ENCODE assay signal across 14 mouse cellular contexts in the genomic region with DNA sequence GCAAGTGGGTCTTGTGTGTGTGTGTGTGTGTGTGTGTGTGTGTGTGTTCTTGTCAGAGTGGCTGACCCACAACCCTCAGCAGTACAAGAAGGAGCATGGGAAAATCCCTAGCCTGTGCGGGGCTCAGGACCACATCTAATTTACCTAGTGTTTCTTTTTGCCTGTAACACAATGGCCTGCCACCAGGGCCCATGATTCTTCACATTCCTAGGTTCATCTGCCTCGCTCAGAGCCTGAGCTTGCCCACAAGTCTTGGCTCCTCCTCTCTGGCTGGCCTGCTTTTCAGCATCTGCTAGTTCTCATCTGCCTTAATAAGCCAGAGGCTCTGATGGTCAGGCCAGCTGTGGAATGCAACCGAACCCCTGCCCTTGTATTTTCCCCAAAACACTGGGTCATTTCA. TPM values are rescaled to one million over a fixed set of nuclear protein-coding genes. Genes with fewer than 3 reads are reported as not detected.
DNase-seq lines count a peak whose midpoint lies in the region; ATAC-seq and TF ChIP-seq lines count a peak whose summit lies in the region.
"Had no signal": no experiment of that assay in that cellular context is flagged by ENCODE, and none has a peak within 500 bp of the region (broad histone marks: within the 10 kb centered on the region; RNA-seq: fewer than 3 reads in every experiment).

No protein-coding gene starts in this region.

- DNase-seq in kidney, postnatal 0 days (ENCODE audit: low spot score) = peak; percentile 76
- DNase-seq in kidney, adult 8-10 months = no peak
- no peak for DNase-seq in ES-E14 (ENCODE audit: low read depth, low spot score)
- peak; percentile 59 for DNase-seq in embryonic facial prominence, embryonic 10.5 days (ENCODE audit: low spot score)
- no peak for DNase-seq in frontal cortex, postnatal 25 days (ENCODE audit: low spot score in 2 of 2)
- DNase-seq in heart, adult 9 months (ENCODE audit: low spot score in 2 of 2) = no peak
- DNase-seq: adrenal gland, postnatal 25 days; cerebellum, adult 18-20 months; heart, postnatal 10 days; right cerebral cortex, postnatal 25 days had no signal

- H3K27me3 ChIP-seq in kidney, postnatal 0 days (ENCODE audit: insufficient read depth, low read length) = no peaks in the 10 kb centered on the region
- peaks cover 1% of the 10 kb centered on the region for H3K27me3 ChIP-seq in embryonic facial prominence, embryonic 10.5 days (replicated peaks; ENCODE audit: low read depth, poor library complexity, severe bottlenecking)
- no peaks in the 10 kb centered on the region for H3K27me3 ChIP-seq in myocyte (ENCODE audit: control insufficient read depth, insufficient read depth, insufficient read length)

- no peak overlapping the region for H3K4me3 ChIP-seq in kidney, postnatal 0 days (replicated peaks; ENCODE audit: low read depth, low read length)
- H3K4me3 ChIP-seq in ES-E14 (ENCODE audit: insufficient read depth in 1 of 2, low read depth in 1 of 2, low read length in 2 of 2, poor library complexity in 1 of 2, severe bottlenecking in 1 of 2) (no peak overlapping the region), myocyte (no peak overlapping the region)
- no peak overlapping the region for H3K4me3 ChIP-seq in embryonic facial prominence, embryonic 10.5 days
- H3K4me3 ChIP-seq: layer of hippocampus, adult 2 months; limb, embryonic 15.5 days had no signal

- no peak overlapping the region; the same call in 1 of the 2 replicates for H3K27ac ChIP-seq in kidney, postnatal 0 days
- no peak overlapping the region for H3K27ac ChIP-seq in ES-E14 (ENCODE audit: insufficient read depth, low read depth, low read length, poor library complexity, severe bottlenecking)
- H3K27ac ChIP-seq in embryonic facial prominence, embryonic 10.5 days (replicated peaks) = peak overlapping the region; percentile 68
- H3K27ac ChIP-seq: layer of hippocampus, adult 2 months; limb, embryonic 15.5 days had no signal

- 36% methylated on average over 3 of the region's 3 CpGs for WGBS in kidney, postnatal 0 days
- WGBS in embryonic facial prominence, embryonic 10.5 days = 27% methylated on average over 3 of the region's 3 CpGs

- in situ Hi-C loops in ES-E14 (cut with MboI; ENCODE audit: low sequenced_read_pairs in 2 of 2, unreplicated experiment in 2 of 2) = loop anchor here in 1 of 2 experiments (25.0 kb wide), 1 partner anchor 412 kb away; the partner anchor contains the start of gene Nxph3

- H3K9ac ChIP-seq in kidney, postnatal 0 days (ENCODE audit: low read depth, low read length) = no peak overlapping the region
- H3K9ac ChIP-seq in ES-E14 (ENCODE audit: insufficient read depth, low read depth, low read length, poor library complexity, severe bottlenecking) = peak overlapping the region; percentile 17; the same call in 1 of the 2 replicates
- H3K9ac ChIP-seq: limb, embryonic 15.5 days had no signal

- 0 out of 2 replicates have a peak, but pooled peaks have one; percentile 15 for ATAC-seq in kidney, postnatal 0 days (replicated peaks; ENCODE audit: low FRiP score, low read depth)

- H3K36me3 ChIP-seq in kidney, postnatal 0 days (ENCODE audit: insufficient read depth, low read length) = no peaks in the 10 kb centered on the region
- H3K36me3 ChIP-seq in ES-E14 (ENCODE audit: control insufficient read depth, insufficient read depth, low read length, poor library complexity, severe bottlenecking) = no peaks in the 10 kb centered on the region
- H3K36me3 ChIP-seq in embryonic facial prominence, embryonic 10.5 days (replicated peaks) = no peaks in the 10 kb centered on the region
- H3K36me3 ChIP-seq in myocyte (ENCODE audit: control insufficient read depth, insufficient read depth) = no peaks in the 10 kb centered on the region
- H3K36me3 ChIP-seq: limb, embryonic 15.5 days had no signal

- peak; percentile 44; the same call in 1 of the 2 replicates for TF ChIP-seq CTCF in kidney, postnatal 0 days (IDR thresholded peaks at IDR 0.05; ENCODE audit: low read depth)

- H3K4me1 ChIP-seq in kidney, postnatal 0 days (replicated peaks; ENCODE audit: insufficient read depth, low read length) = peaks cover 30% of the 10 kb centered on the region
- peaks cover 11 to 20% of the 10 kb centered on the region in 2 experiments; a peak in 3 of 4 replicates for H3K4me1 ChIP-seq in ES-E14 (ENCODE audit: control insufficient read depth in 2 of 2, insufficient read depth in 2 of 2, low read length in 2 of 2, poor library complexity in 1 of 2)
- peaks cover 68% of the 10 kb centered on the region for H3K4me1 ChIP-seq in embryonic facial prominence, embryonic 10.5 days

- H3ac ChIP-seq in myocyte (ENCODE audit: control insufficient read depth, insufficient read length) = no peak overlapping the region

- no peak for TF ChIP-seq POLR2A in myocyte (IDR thresholded peaks at IDR 0.05; ENCODE audit: insufficient read length, low read depth)

- H3K9me3 ChIP-seq in kidney, postnatal 0 days (replicated peaks; ENCODE audit: low read length) = no peaks in the 10 kb centered on the region
- H3K9me3 ChIP-seq in ES-E14 (ENCODE audit: control insufficient read depth, insufficient read depth, low read depth, low read length) = no peaks in the 10 kb centered on the region
- H3K9me3 ChIP-seq in embryonic facial prominence, embryonic 10.5 days = no peaks in the 10 kb centered on the region
- H3K9me3 ChIP-seq: limb, embryonic 15.5 days had no signal

- no peak overlapping the region for H3K4me2 ChIP-seq in kidney, postnatal 0 days (ENCODE audit: low read length)
- no peak overlapping the region for H3K4me2 ChIP-seq in myocyte (ENCODE audit: low read depth)
- H3K4me2 ChIP-seq: limb, embryonic 15.5 days had no signal

- no peaks in the 10 kb centered on the region for H3K79me2 ChIP-seq in myocyte (ENCODE audit: control insufficient read depth, insufficient read depth)

TF ChIP-seq in ES-E14, 5 proteins besides CTCF, POLR2A, EP300 and RAD21:
- TF ChIP-seq HCFC1 (IDR thresholded peaks at IDR 0.05; ENCODE audit: borderline replicate concordance, insufficient read depth, low read length) (no peak), ZNF384 (IDR thresholded peaks at IDR 0.05; ENCODE audit: low read depth, low read length) (no peak), ZC3H11A (IDR thresholded peaks at IDR 0.05; ENCODE audit: borderline replicate concordance, low read depth, low read length) (no peak), MAFK (IDR thresholded peaks at IDR 0.05; ENCODE audit: insufficient read depth, low read depth, low read length) (no peak), CHD2 (IDR thresholded peaks at IDR 0.05; ENCODE audit: low read depth, low read length) (no peak)

TF ChIP-seq in myocyte, 11 proteins besides CTCF, POLR2A, EP300 and RAD21:
- TF ChIP-seq MYOG (IDR thresholded peaks at IDR 0.05; ENCODE audit: control insufficient read depth in 1 of 3, insufficient read depth in 1 of 3, insufficient read length in 2 of 3, low read depth in 2 of 3) (no peak), CEBPB (IDR thresholded peaks at IDR 0.05; ENCODE audit: insufficient read depth, poor library complexity, severe bottlenecking) (no peak), TCF12 (IDR thresholded peaks at IDR 0.05; ENCODE audit: insufficient read depth, poor library complexity, severe bottlenecking) (no peak), USF1 (IDR thresholded peaks at IDR 0.05; ENCODE audit: low read depth) (no peak), SRF (IDR thresholded peaks at IDR 0.05; ENCODE audit: control insufficient read depth, insufficient read length, low read depth) (no peak), MYOD1 (IDR thresholded peaks at IDR 0.05; ENCODE audit: control insufficient read depth in 1 of 3, insufficient read length in 2 of 3, low read depth in 2 of 3) (peak; percentile 19 to 50 (median 40))

RNA-seq across cellular contexts. Expression of gene Dlx3, which starts 19.5 kb away (rescaled TPM):
- 0.45 and 0.62 TPM in 2 replicates for polyA plus RNA-seq in kidney, postnatal 0 days (2015; fragmentation: Nextera tagmentation; extraction: Ambion mirVana)
- 0.11 and 0.54 TPM in 2 replicates for total RNA-seq in ES-E14 (2012; rRNA removed)
- 29.8 and 31.3 TPM in 2 replicates for polyA plus RNA-seq in embryonic facial prominence, embryonic 10.5 days (2016; fragmentation: Nextera tagmentation; extraction: Ambion mirVana)
- 6.3 TPM for polyA plus RNA-seq in myocyte (2012; fragmentation: generic; extraction: Trizol)
- total RNA-seq: adrenal gland, postnatal 25 days; gastrocnemius, adult 18-20 months; heart, postnatal 10 days; layer of hippocampus, adult 2 months had no signal

RNA-seq across cellular contexts. Expression of gene Itga3, which starts 23.8 kb away (rescaled TPM):
- polyA plus RNA-seq in kidney, postnatal 0 days (2015; fragmentation: Nextera tagmentation; extraction: Ambion mirVana) = 24.4 and 26.1 TPM in 2 replicates
- total RNA-seq in ES-E14 (2012; rRNA removed) = 189 and 246 TPM in 2 replicates
- 11.5 and 12.2 TPM in 2 replicates for polyA plus RNA-seq in embryonic facial prominence, embryonic 10.5 days (2016; fragmentation: Nextera tagmentation; extraction: Ambion mirVana)
- polyA plus RNA-seq in myocyte (2012; fragmentation: generic; extraction: Trizol) = 19.9 TPM

RNA-seq across cellular contexts. Expression of gene Dlx4, which starts 45.7 kb away (rescaled TPM):
- not detected in 2 replicates for polyA plus RNA-seq in kidney, postnatal 0 days (2015; fragmentation: Nextera tagmentation; extraction: Ambion mirVana)
- 0.16 and 0.18 TPM in 2 replicates for total RNA-seq in ES-E14 (2012; rRNA removed)
- polyA plus RNA-seq in embryonic facial prominence, embryonic 10.5 days (2016; fragmentation: Nextera tagmentation; extraction: Ambion mirVana) = 3.6 and 4.3 TPM in 2 replicates
- polyA plus RNA-seq in myocyte (2012; fragmentation: generic; extraction: Trizol) = 0.49 TPM
- total RNA-seq: adrenal gland, postnatal 25 days; gastrocnemius, adult 18-20 months; layer of hippocampus, adult 2 months had no signal

RNA-seq across cellular contexts. Expression of gene Pdk2, which starts 59.2 kb away (rescaled TPM):
- 94.5 and 94.7 TPM in 2 replicates for polyA plus RNA-seq in kidney, postnatal 0 days (2015; fragmentation: Nextera tagmentation; extraction: Ambion mirVana)
- 1.3 and 1.7 TPM in 2 replicates for total RNA-seq in ES-E14 (2012; rRNA removed)
- 12.9 and 16.0 TPM in 2 replicates for polyA plus RNA-seq in embryonic facial prominence, embryonic 10.5 days (2016; fragmentation: Nextera tagmentation; extraction: Ambion mirVana)
- 33.3 TPM for polyA plus RNA-seq in myocyte (2012; fragmentation: generic; extraction: Trizol)

Comparison
In these comparisons a context has a peak if more than half of its experiments do, and no peak if none do; other contexts are left out.
1. DNase-seq: peak in kidney, postnatal 0 days (single experiment) and embryonic facial prominence, embryonic 10.5 days (single experiment); none in kidney, adult 8-10 months (0 of 2), ES-E14 (single experiment), frontal cortex, postnatal 25 days (0 of 2) and heart, adult 9 months (0 of 2).